Mouse (Mus musculus) liver, adult 2 months (tissue): Measurements from ENCODE around the gene Bst2.

Source experiments
- CTCF ChIP-seq: fragments of 200-500 bp; IDR thresholded peaks from 2 replicates; pipeline ENCODE4 v1.5.1; 2011; ENCODE audit warnings: low read depth, low read length, control low read depth
- POLR2A ChIP-seq: fragments of 200-500 bp; IDR thresholded peaks from 2 replicates; pipeline ENCODE4 v1.6.1; 2011; ENCODE audit warnings: low read length, control low read depth; ENCODE audit not compliant: insufficient read depth; ENCODE audit errors: extremely low read depth

- no peak for TF ChIP-seq POLR2A
- TF ChIP-seq CTCF: no peak
These were observed 13.5 kb upstream of the Bst2 start for GRCm38 (mm10) chr8:71550754-71551153.
